Mouse (Mus musculus) macrophage (primary cell): ENCODE data around the gene Proser2. TPM values are rescaled to one million over a fixed set of nuclear protein-coding genes. Genes with fewer than 3 reads are reported as not detected.

ENCODE experiments used
- H3K27ac ChIP-seq: fragments of 350-480 bp; formaldehyde crosslinking; 2 replicates; pipeline ENCODE4 v1.9.0; 2021
- H3K36me3 ChIP-seq: fragments of 350-480 bp; formaldehyde crosslinking; 2 replicates; pipeline ENCODE4 v1.9.0; 2021; ENCODE audit errors: inconsistent target
- H3K4me3 ChIP-seq: fragments of 350-480 bp; formaldehyde crosslinking; 2 replicates; pipeline ENCODE4 v1.9.0; 2021; ENCODE audit errors: inconsistent target
- H3K79me2 ChIP-seq: fragments of 350-480 bp; formaldehyde crosslinking; 2 replicates; pipeline ENCODE4 v1.9.0; 2021; ENCODE audit errors: inconsistent target
- WGBS: methylation state at CpG from one replicate; pipeline ENCODE4 v1.1.7; 2026; ENCODE audit warnings: inconsistent platforms; ENCODE audit not compliant: missing documents; 5-methylcytosine and 5-hydroxymethylcytosine counted together
- polyA plus RNA-seq: library from polyadenylated mRNA; stranded (reverse); fragments of 250-400 nt; gene quantifications from 3 replicates; pipeline ENCODE4 v1.2.4, GENCODE M21; 2018; ENCODE audit warnings: inconsistent platforms

Proser2 gene
- polyA plus RNA-seq, 1 experiment from 2014 or later, result not detected

GRCm38 (mm10) chr2:6149801-6150200, 19.8 kb upstream of the Proser2 start:
- H3K36me3 ChIP-seq, result no peaks in the 10 kb centered on the region
- H3K4me3 ChIP-seq, result no peak overlapping the region
- no peaks in the 10 kb centered on the region for H3K79me2 ChIP-seq
- WGBS, result 91% methylated on average over 5 of the region's 5 CpGs
- H3K27ac ChIP-seq, result no peak overlapping the region

- Histone ChIP-seq H3K4me3 (no peak overlapping the region), H3K36me3 (no peaks in the 10 kb centered on the region), H3K79me2 (no peaks in the 10 kb centered on the region), H3K27ac (no peak overlapping the region)
- 87% methylated on average over 6 of the region's 7 CpGs for WGBS
These were observed 16.9 kb upstream of the Proser2 start for GRCm38 (mm10) chr2:6146901-6147300.

GRCm38 (mm10) chr2:6146257-6146656, 16.2 kb upstream of the Proser2 start:
- no peak overlapping the region for H3K27ac ChIP-seq
- H3K4me3 ChIP-seq, result no peak overlapping the region
- no peaks in the 10 kb centered on the region for H3K79me2 ChIP-seq
- no peaks in the 10 kb centered on the region for H3K36me3 ChIP-seq
- WGBS, result 90% methylated on average over 4 of the region's 4 CpGs

GRCm38 (mm10) chr2:6145611-6146010, 15.6 kb upstream of the Proser2 start:
- H3K79me2 ChIP-seq, result no peaks in the 10 kb centered on the region
- 92% methylated on average over 10 of the region's 10 CpGs for WGBS
- H3K27ac ChIP-seq, result no peak overlapping the region
- no peak overlapping the region for H3K4me3 ChIP-seq
- H3K36me3 ChIP-seq, result no peaks in the 10 kb centered on the region

GRCm38 (mm10) chr2:6142915-6143654, 13.1 kb upstream of the Proser2 start:
- Histone ChIP-seq H3K36me3 (no peaks in the 10 kb centered on the region), H3K4me3 (no peak overlapping the region), H3K79me2 (no peaks in the 10 kb centered on the region), H3K27ac (no peak overlapping the region)
- 86% methylated on average over 16 of the region's 16 CpGs for WGBS

GRCm38 (mm10) chr2:6140572-6141161, 10.7 kb upstream of the Proser2 start:
- H3K79me2 ChIP-seq, result no peaks in the 10 kb centered on the region
- H3K36me3 ChIP-seq, result no peaks in the 10 kb centered on the region
- 92% methylated on average over 9 of the region's 9 CpGs for whole genome bisulfite sequencing
- H3K4me3 ChIP-seq, result no peak overlapping the region
- H3K27ac ChIP-seq, result no peak overlapping the region

GRCm38 (mm10) chr2:6133871-6134270, 3.9 kb upstream of the Proser2 start:
- H3K4me3 ChIP-seq, result no peak overlapping the region
- 96% methylated on average over 19 of the region's 19 CpGs for WGBS
- no peaks in the 10 kb centered on the region for H3K79me2 ChIP-seq
- H3K36me3 ChIP-seq, result no peaks in the 10 kb centered on the region
- no peak overlapping the region for H3K27ac ChIP-seq

GRCm38 (mm10) chr2:6128881-6129280, 1.1 kb downstream of the Proser2 start:
- 86% methylated on average over 6 of the region's 8 CpGs for WGBS
- H3K27ac ChIP-seq, result no peak overlapping the region
- H3K79me2 ChIP-seq, result no peaks in the 10 kb centered on the region
- no peaks in the 10 kb centered on the region for H3K36me3 ChIP-seq
- no peak overlapping the region for H3K4me3 ChIP-seq

GRCm38 (mm10) chr2:6128136-6128805, 1.7 kb downstream of the Proser2 start:
- 81% methylated on average over 11 of the region's 11 CpGs for WGBS
- Histone ChIP-seq H3K79me2 (no peaks in the 10 kb centered on the region), H3K36me3 (no peaks in the 10 kb centered on the region), H3K27ac (no peak overlapping the region), H3K4me3 (no peak overlapping the region)

GRCm38 (mm10) chr2:6123046-6123445, 7.0 kb downstream of the Proser2 start:
- Histone ChIP-seq H3K79me2 (no peaks in the 10 kb centered on the region), H3K27ac (no peak overlapping the region), H3K4me3 (no peak overlapping the region), H3K36me3 (no peaks in the 10 kb centered on the region)
- 95% methylated on average over 7 of the region's 7 CpGs for WGBS

- WGBS, result 60% methylated on average over 2 of the region's 2 CpGs
- Histone ChIP-seq H3K36me3 (no peaks in the 10 kb centered on the region), H3K79me2 (no peaks in the 10 kb centered on the region), H3K27ac (no peak overlapping the region), H3K4me3 (no peak overlapping the region)
These were observed 8.9 kb downstream of the Proser2 start for GRCm38 (mm10) chr2:6121091-6121490.

- 18% methylated on average over 10 of the region's 10 CpGs for WGBS
- H3K36me3 ChIP-seq, result no peaks in the 10 kb centered on the region
- no peak overlapping the region for H3K27ac ChIP-seq
- H3K79me2 ChIP-seq, result no peaks in the 10 kb centered on the region
- no peak overlapping the region for H3K4me3 ChIP-seq
These were observed 11.8 kb downstream of the Proser2 start for GRCm38 (mm10) chr2:6118246-6118645.

- H3K4me3 ChIP-seq, result no peak overlapping the region
- no peaks in the 10 kb centered on the region for H3K79me2 ChIP-seq
- no peak overlapping the region for H3K27ac ChIP-seq
- H3K36me3 ChIP-seq, result no peaks in the 10 kb centered on the region
- WGBS, result 98% methylated on average over 12 of the region's 12 CpGs
These were observed 16.2 kb downstream of the Proser2 start for GRCm38 (mm10) chr2:6113792-6114191.

- Histone ChIP-seq H3K27ac (no peak overlapping the region), H3K4me3 (no peak overlapping the region), H3K36me3 (no peaks in the 10 kb centered on the region), H3K79me2 (no peaks in the 10 kb centered on the region)
- WGBS, result 92% methylated on average over 4 of the region's 4 CpGs
These were observed 17.4 kb downstream of the Proser2 start for GRCm38 (mm10) chr2:6112619-6113018.

GRCm38 (mm10) chr2:6105437-6105836, 24.6 kb downstream of the Proser2 start:
- Histone ChIP-seq H3K79me2 (no peaks in the 10 kb centered on the region), H3K27ac (no peak overlapping the region), H3K4me3 (no peak overlapping the region), H3K36me3 (no peaks in the 10 kb centered on the region)
- 100% methylated on average over 2 of the region's 2 CpGs for WGBS
